Mouse (Mus musculus): Measurements from ENCODE around the gene Sptbn1. TPM values are rescaled to one million over a fixed set of nuclear protein-coding genes. Genes with fewer than 3 reads are reported as not detected.

The Sptbn1 gene
- polyA plus RNA-seq, 1 experiment from 2014 or later = 180 TPM

GRCm38 (mm10) chr11:30182716-30183411 is 85.1 kb downstream of the Sptbn1 start:
- H3K9me3 ChIP-seq (replicated peaks) = no peaks in the 10 kb centered on the region
- no peaks in the 10 kb centered on the region for H3K36me3 ChIP-seq
- no peaks in the 10 kb centered on the region for H3K27me3 ChIP-seq (replicated peaks)
- no peak overlapping the region for H3K4me2 ChIP-seq
- H3K4me1 ChIP-seq = peaks cover 11% of the 10 kb centered on the region
- H3K4me3 ChIP-seq (replicated peaks) = no peak overlapping the region
- no peak overlapping the region for H3K9ac ChIP-seq (replicated peaks)
- no peak for ATAC-seq (ENCODE audit: low FRiP score)
- 87% methylated on average over 8 of the region's 8 CpGs for WGBS
- H3K27ac ChIP-seq (replicated peaks) = no peak overlapping the region

GRCm38 (mm10) chr11:30178193-30178592 is 89.8 kb downstream of the Sptbn1 start:
- no peak for ATAC-seq (ENCODE audit: low FRiP score)
- H3K27me3 ChIP-seq (replicated peaks) = no peaks in the 10 kb centered on the region
- H3K36me3 ChIP-seq = no peaks in the 10 kb centered on the region
- H3K27ac ChIP-seq (replicated peaks) = no peak overlapping the region
- 97% methylated on average over 2 of the region's 2 CpGs for WGBS
- H3K4me1 ChIP-seq = peaks cover 7% of the 10 kb centered on the region
- no peak overlapping the region for H3K4me2 ChIP-seq
- H3K9me3 ChIP-seq (replicated peaks) = no peaks in the 10 kb centered on the region
- H3K9ac ChIP-seq (replicated peaks) = no peak overlapping the region
- H3K4me3 ChIP-seq (replicated peaks) = no peak overlapping the region

- WGBS = 27% methylated on average over 5 of the region's 5 CpGs
- peaks cover 7% of the 10 kb centered on the region for H3K4me1 ChIP-seq
- no peak for ATAC-seq (ENCODE audit: low FRiP score)
- no peaks in the 10 kb centered on the region for H3K36me3 ChIP-seq
- H3K27ac ChIP-seq (replicated peaks) = no peak overlapping the region
- H3K27me3 ChIP-seq (replicated peaks) = no peaks in the 10 kb centered on the region
- H3K9ac ChIP-seq (replicated peaks) = no peak overlapping the region
- H3K4me2 ChIP-seq = no peak overlapping the region
- no peaks in the 10 kb centered on the region for H3K9me3 ChIP-seq (replicated peaks)
- no peak overlapping the region for H3K4me3 ChIP-seq (replicated peaks)
Observed at GRCm38 (mm10) chr11:30177145-30177840, 90.7 kb downstream of the Sptbn1 start.

- Histone ChIP-seq H3K4me3 (replicated peaks) (no peak overlapping the region), H3K9me3 (replicated peaks) (no peaks in the 10 kb centered on the region), H3K4me1 (peaks cover 7% of the 10 kb centered on the region), H3K4me2 (no peak overlapping the region), H3K36me3 (no peaks in the 10 kb centered on the region), H3K27ac (replicated peaks) (no peak overlapping the region), H3K9ac (replicated peaks) (no peak overlapping the region), H3K27me3 (replicated peaks) (no peaks in the 10 kb centered on the region)
- ATAC-seq (ENCODE audit: low FRiP score) = no peak
- WGBS = 69% methylated on average over 3 of the region's 3 CpGs
Observed at GRCm38 (mm10) chr11:30176111-30176510, 91.9 kb downstream of the Sptbn1 start.

GRCm38 (mm10) chr11:30175623-30176022 is 92.4 kb downstream of the Sptbn1 start:
- H3K9me3 ChIP-seq (replicated peaks) = no peaks in the 10 kb centered on the region
- H3K27ac ChIP-seq (replicated peaks) = no peak overlapping the region
- no peak overlapping the region for H3K4me2 ChIP-seq
- H3K27me3 ChIP-seq (replicated peaks) = no peaks in the 10 kb centered on the region
- no peak overlapping the region for H3K4me3 ChIP-seq (replicated peaks)
- no peaks in the 10 kb centered on the region for H3K36me3 ChIP-seq
- WGBS = 75% methylated on average over 1 of the region's 1 CpGs
- no peak for ATAC-seq (ENCODE audit: low FRiP score)
- H3K9ac ChIP-seq (replicated peaks) = no peak overlapping the region
- peaks cover 7% of the 10 kb centered on the region for H3K4me1 ChIP-seq

- Histone ChIP-seq H3K36me3 (0 out of 2 replicates have a peak, but pooled peaks cover 3% of the 10 kb centered on the region), H3K4me3 (replicated peaks) (no peak overlapping the region), H3K27me3 (replicated peaks) (no peaks in the 10 kb centered on the region), H3K27ac (replicated peaks) (no peak overlapping the region), H3K4me1 (peaks cover 8% of the 10 kb centered on the region), H3K4me2 (no peak overlapping the region), H3K9me3 (replicated peaks) (no peaks in the 10 kb centered on the region), H3K9ac (replicated peaks) (no peak overlapping the region)
- ATAC-seq (ENCODE audit: low FRiP score) = 0 out of 2 replicates have a peak, but pooled peaks have one; percentile 58
- WGBS = 82% methylated on average over 4 of the region's 4 CpGs
Observed at GRCm38 (mm10) chr11:30171586-30172178, 96.3 kb downstream of the Sptbn1 start.

- H3K36me3 ChIP-seq = 0 out of 2 replicates have a peak, but pooled peaks cover 3% of the 10 kb centered on the region
- 93% methylated on average over 5 of the region's 5 CpGs for WGBS
- no peaks in the 10 kb centered on the region for H3K9me3 ChIP-seq (replicated peaks)
- no peak overlapping the region for H3K4me2 ChIP-seq
- ATAC-seq (ENCODE audit: low FRiP score) = no peak
- H3K4me3 ChIP-seq (replicated peaks) = no peak overlapping the region
- H3K9ac ChIP-seq (replicated peaks) = no peak overlapping the region
- no peak overlapping the region for H3K27ac ChIP-seq (replicated peaks)
- no peaks in the 10 kb centered on the region for H3K27me3 ChIP-seq (replicated peaks)
- H3K4me1 ChIP-seq = peaks cover 10% of the 10 kb centered on the region
Observed at GRCm38 (mm10) chr11:30171184-30171583, 96.8 kb downstream of the Sptbn1 start.

- H3K4me3 ChIP-seq (replicated peaks) = no peak overlapping the region
- no peak for ATAC-seq (ENCODE audit: low FRiP score)
- no peak overlapping the region for H3K9ac ChIP-seq (replicated peaks)
- no peaks in the 10 kb centered on the region for H3K9me3 ChIP-seq (replicated peaks)
- no peaks in the 10 kb centered on the region for H3K27me3 ChIP-seq (replicated peaks)
- H3K4me2 ChIP-seq = no peak overlapping the region
- H3K36me3 ChIP-seq = 0 out of 2 replicates have a peak, but pooled peaks cover 3% of the 10 kb centered on the region
- 64% methylated on average over 4 of the region's 4 CpGs for WGBS
- H3K4me1 ChIP-seq = peaks cover 25% of the 10 kb centered on the region
- H3K27ac ChIP-seq (replicated peaks) = peak overlapping the region; percentile 34
Observed at GRCm38 (mm10) chr11:30166551-30166922, 101.4 kb downstream of the Sptbn1 start.

- no peak overlapping the region for H3K4me3 ChIP-seq (replicated peaks)
Observed at GRCm38 (mm10) chr11:30165861-30166550, 102.0 kb downstream of the Sptbn1 start.

GRCm38 (mm10) chr11:30164515-30165214 is 103.3 kb downstream of the Sptbn1 start:
- no peak for ATAC-seq (ENCODE audit: low FRiP score)
- peaks cover 35% of the 10 kb centered on the region for H3K4me1 ChIP-seq
- H3K9ac ChIP-seq (replicated peaks) = no peak overlapping the region
- no peak overlapping the region for H3K4me3 ChIP-seq (replicated peaks)
- H3K27ac ChIP-seq (replicated peaks) = 0 out of 2 replicates have a peak overlapping the region, but pooled peaks have one; percentile 37
- 52% methylated on average over 5 of the region's 5 CpGs for WGBS
- no peaks in the 10 kb centered on the region for H3K9me3 ChIP-seq (replicated peaks)
- H3K36me3 ChIP-seq = 0 out of 2 replicates have a peak, but pooled peaks cover 3% of the 10 kb centered on the region
- H3K4me2 ChIP-seq = no peak overlapping the region
- H3K27me3 ChIP-seq (replicated peaks) = no peaks in the 10 kb centered on the region

More at GRCm38 (mm10) chr11:30165861-30166550, 102.0 kb downstream of the Sptbn1 start:
- Histone ChIP-seq H3K4me2 (no peak overlapping the region), H3K9me3 (replicated peaks) (no peaks in the 10 kb centered on the region), H3K27ac (replicated peaks) (no peak overlapping the region), H3K36me3 (0 out of 2 replicates have a peak, but pooled peaks cover 3% of the 10 kb centered on the region), H3K27me3 (replicated peaks) (no peaks in the 10 kb centered on the region), H3K4me1 (peaks cover 31% of the 10 kb centered on the region), H3K9ac (replicated peaks) (no peak overlapping the region)
- ATAC-seq (ENCODE audit: low FRiP score) = no peak
- 47% methylated on average over 5 of the region's 5 CpGs for WGBS

- no peak overlapping the region for H3K4me3 ChIP-seq (replicated peaks)
- 36% methylated on average over 1 of the region's 1 CpGs for WGBS
- no peak overlapping the region for H3K4me2 ChIP-seq
- H3K9me3 ChIP-seq (replicated peaks) = no peaks in the 10 kb centered on the region
- peaks cover 41% of the 10 kb centered on the region for H3K4me1 ChIP-seq
- no peak overlapping the region for H3K9ac ChIP-seq (replicated peaks)
- no peak overlapping the region for H3K27ac ChIP-seq (replicated peaks)
- no peak for ATAC-seq (ENCODE audit: low FRiP score)
- H3K36me3 ChIP-seq = peaks cover 3% of the 10 kb centered on the region; the same call in 1 of the 2 replicates
- no peaks in the 10 kb centered on the region for H3K27me3 ChIP-seq (replicated peaks)
Observed at GRCm38 (mm10) chr11:30163870-30164269, 104.1 kb downstream of the Sptbn1 start.

Measured in neural tube, embryonic 15.5 days (tissue).